Mouse (Mus musculus): Measurements from ENCODE around the gene Iqschfp. TPM values are rescaled to one million over a fixed set of nuclear protein-coding genes. Genes with fewer than 3 reads are reported as not detected.

The Iqschfp gene
- polyA plus RNA-seq, 1 experiment: not detected

DNA sequence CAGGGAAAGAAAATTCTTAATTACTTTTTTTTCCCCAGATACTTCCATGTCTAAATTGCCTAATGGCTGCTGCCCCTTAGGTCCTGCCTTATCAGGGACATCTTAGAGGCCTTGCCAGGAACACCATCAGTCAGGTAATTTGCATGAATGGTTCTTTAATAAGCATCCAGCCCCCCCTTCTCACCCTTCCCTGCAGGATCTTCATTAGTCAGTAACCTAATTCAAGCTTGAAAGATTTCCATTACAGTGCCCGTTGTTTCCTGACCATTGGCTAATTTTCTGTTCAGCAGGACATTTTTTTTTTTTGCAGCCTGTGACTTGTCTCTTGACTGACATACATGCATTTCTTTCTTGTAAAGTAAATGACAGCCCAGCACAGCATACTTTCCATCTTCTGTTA, 123.8 kb downstream of the Iqschfp start:
- no peak for DNase-seq
- no peak for TF ChIP-seq POLR2A (IDR thresholded peaks at IDR 0.05; ENCODE audit: control insufficient read depth, extremely low read depth, insufficient read depth, low read length, poor library complexity)
- TF ChIP-seq CTCF (IDR thresholded peaks at IDR 0.05; ENCODE audit: borderline replicate concordance, control insufficient read depth, extremely low read depth, insufficient read depth, low read length, poor library complexity): no peak
- 85% methylated on average over 1 of the region's 1 CpGs for WGBS

DNA sequence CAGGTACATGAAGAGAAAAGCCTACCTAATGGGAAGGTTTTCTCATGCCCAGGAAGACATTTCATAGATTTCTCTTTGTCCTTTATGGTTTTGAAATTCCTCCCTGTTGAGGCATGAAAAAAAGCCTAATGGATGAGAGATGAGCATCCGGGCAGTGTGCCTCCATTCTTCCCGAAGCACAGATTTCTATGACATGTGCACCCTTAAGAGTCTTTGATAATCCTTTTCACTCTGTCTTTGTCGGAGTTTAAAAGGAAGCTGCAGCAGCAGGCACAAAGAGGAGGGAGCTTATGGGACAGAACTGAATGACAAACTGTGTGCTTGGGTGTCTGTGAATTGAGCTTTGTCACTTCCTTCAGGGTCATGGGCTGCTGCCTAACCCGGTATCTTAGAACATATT, 127.4 kb downstream of the Iqschfp start:
- no peak for DNase-seq
- Histone ChIP-seq H3K27ac (ENCODE audit: control insufficient read depth, insufficient read depth, low read length) (no peak overlapping the region), H3K4me1 (replicated peaks; ENCODE audit: control insufficient read depth, insufficient read depth, low read length) (no peaks in the 10 kb centered on the region), H3K4me3 (ENCODE audit: control insufficient read depth, insufficient read depth, low read length) (no peak overlapping the region), H3K27me3 (ENCODE audit: control insufficient read depth, insufficient read depth, low read length) (no peaks in the 10 kb centered on the region), H3K36me3 (ENCODE audit: control insufficient read depth, insufficient read depth, low read length) (no peaks in the 10 kb centered on the region)
- no peak for TF ChIP-seq POLR2A (IDR thresholded peaks at IDR 0.05; ENCODE audit: control insufficient read depth, extremely low read depth, insufficient read depth, low read length, poor library complexity)
- no peak for TF ChIP-seq CTCF (IDR thresholded peaks at IDR 0.05; ENCODE audit: borderline replicate concordance, control insufficient read depth, extremely low read depth, insufficient read depth, low read length, poor library complexity)
- WGBS: 74% methylated on average over 4 of the region's 4 CpGs

More for the DNA sequence above, 123.8 kb downstream of the Iqschfp start:
- H3K36me3 ChIP-seq (ENCODE audit: control insufficient read depth, insufficient read depth, low read length): no peaks in the 10 kb centered on the region
- no peaks in the 10 kb centered on the region for H3K4me1 ChIP-seq (replicated peaks; ENCODE audit: control insufficient read depth, insufficient read depth, low read length)
- no peak overlapping the region for H3K4me3 ChIP-seq (ENCODE audit: control insufficient read depth, insufficient read depth, low read length)
- no peak overlapping the region for H3K27ac ChIP-seq (ENCODE audit: control insufficient read depth, insufficient read depth, low read length)
- no peaks in the 10 kb centered on the region for H3K27me3 ChIP-seq (ENCODE audit: control insufficient read depth, insufficient read depth, low read length)

DNA sequence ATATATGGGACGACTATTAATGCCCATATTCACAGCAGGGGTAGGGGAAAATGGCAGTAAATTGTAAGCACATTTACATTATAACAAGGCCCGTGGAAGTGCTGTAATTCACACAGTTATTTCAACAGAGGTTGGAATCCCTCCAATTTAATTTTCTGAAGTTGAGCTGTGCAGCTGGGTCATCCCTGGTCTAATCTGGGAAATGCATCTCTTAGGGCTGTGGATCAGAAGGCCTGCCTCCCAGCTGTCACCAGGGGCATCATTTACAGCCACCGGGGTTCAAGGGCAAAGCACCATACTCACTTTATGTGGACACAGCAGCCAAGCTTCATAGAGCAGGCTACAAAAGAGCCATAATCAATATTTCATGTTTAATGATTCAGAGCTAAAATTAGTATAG, 144.1 kb downstream of the Iqschfp start:
- no peaks in the 10 kb centered on the region for H3K36me3 ChIP-seq (ENCODE audit: control insufficient read depth, insufficient read depth, low read length)
- no peak overlapping the region for H3K27ac ChIP-seq (ENCODE audit: control insufficient read depth, insufficient read depth, low read length)
- H3K4me3 ChIP-seq (ENCODE audit: control insufficient read depth, insufficient read depth, low read length): no peak overlapping the region
- WGBS: 81% methylated on average over 3 of the region's 3 CpGs
- H3K4me1 ChIP-seq (replicated peaks; ENCODE audit: control insufficient read depth, insufficient read depth, low read length): no peaks in the 10 kb centered on the region
- no peak for DNase-seq
- no peak for TF ChIP-seq CTCF (IDR thresholded peaks at IDR 0.05; ENCODE audit: borderline replicate concordance, control insufficient read depth, extremely low read depth, insufficient read depth, low read length, poor library complexity)
- H3K27me3 ChIP-seq (ENCODE audit: control insufficient read depth, insufficient read depth, low read length): no peaks in the 10 kb centered on the region

DNA sequence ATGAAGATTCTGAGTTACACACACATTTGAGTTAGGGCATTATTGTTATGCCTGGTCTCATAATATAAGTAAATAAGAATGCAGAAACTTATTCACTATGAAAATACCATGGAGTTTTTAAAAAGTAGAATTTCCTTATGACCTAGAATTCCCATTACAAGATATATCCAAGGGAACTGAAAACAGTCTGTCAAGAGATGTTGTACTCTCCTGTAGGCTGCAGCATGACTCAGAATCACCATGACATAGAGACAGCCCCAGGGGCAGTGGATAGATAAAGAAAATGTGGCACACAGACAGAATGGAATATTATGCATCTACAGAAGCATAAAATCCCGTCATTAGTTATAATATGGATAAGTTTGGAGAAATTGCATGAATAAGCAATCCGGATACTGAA, 150.9 kb downstream of the Iqschfp start:
- 95% methylated on average over 2 of the region's 2 CpGs for WGBS
- Histone ChIP-seq H3K36me3 (ENCODE audit: control insufficient read depth, insufficient read depth, low read length) (no peaks in the 10 kb centered on the region), H3K4me1 (replicated peaks; ENCODE audit: control insufficient read depth, insufficient read depth, low read length) (no peaks in the 10 kb centered on the region), H3K4me3 (ENCODE audit: control insufficient read depth, insufficient read depth, low read length) (no peak overlapping the region), H3K27me3 (ENCODE audit: control insufficient read depth, insufficient read depth, low read length) (no peaks in the 10 kb centered on the region), H3K27ac (ENCODE audit: control insufficient read depth, insufficient read depth, low read length) (no peak overlapping the region)
- no peak for DNase-seq
- TF ChIP-seq POLR2A (IDR thresholded peaks at IDR 0.05; ENCODE audit: control insufficient read depth, extremely low read depth, insufficient read depth, low read length, poor library complexity) (no peak), CTCF (IDR thresholded peaks at IDR 0.05; ENCODE audit: borderline replicate concordance, control insufficient read depth, extremely low read depth, insufficient read depth, low read length, poor library complexity) (no peak)

DNA sequence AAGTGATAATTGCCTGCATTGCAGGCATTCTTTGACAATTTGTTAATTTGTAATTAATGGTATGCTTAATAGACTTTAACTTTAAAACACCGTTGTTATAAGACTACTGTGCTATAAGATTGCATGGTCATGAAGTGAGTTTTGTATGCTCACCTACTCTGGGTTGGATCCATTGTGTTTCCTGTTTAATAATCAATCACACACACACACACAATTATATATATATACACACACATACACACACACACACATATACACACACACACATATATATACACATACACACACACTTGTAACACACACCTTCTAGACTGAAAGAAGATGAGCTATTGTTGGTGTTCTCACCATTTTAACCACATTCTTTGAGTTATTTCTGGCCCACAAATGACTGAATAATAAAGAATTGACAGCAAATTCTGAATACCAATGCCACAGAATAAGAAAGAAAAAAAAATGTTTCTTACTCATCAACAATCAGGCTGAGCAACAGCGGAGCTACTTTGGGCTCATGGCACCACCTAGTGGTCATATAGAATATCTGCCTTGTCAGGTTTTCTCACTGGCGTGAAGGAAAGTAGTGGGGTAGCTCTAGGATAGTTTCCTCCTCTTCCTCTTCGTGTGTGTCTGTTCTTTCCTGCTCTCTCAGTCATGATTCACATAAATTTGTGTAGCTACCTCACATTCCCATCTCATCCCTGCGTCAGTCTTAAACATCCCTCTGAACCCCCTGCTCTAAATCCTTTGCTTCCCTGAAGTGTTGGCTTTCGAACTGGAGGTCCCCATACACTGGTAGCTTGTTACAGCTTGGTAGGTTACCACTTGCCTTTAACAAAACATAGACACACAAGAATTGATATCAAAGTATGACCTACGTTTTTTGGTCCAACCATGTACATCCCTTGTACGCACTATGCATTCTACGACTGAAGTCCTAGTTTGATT, 153.7 kb downstream of the Iqschfp start:
- Histone ChIP-seq H3K4me3 (ENCODE audit: control insufficient read depth, insufficient read depth, low read length) (no peak overlapping the region), H3K27ac (ENCODE audit: control insufficient read depth, insufficient read depth, low read length) (no peak overlapping the region), H3K27me3 (ENCODE audit: control insufficient read depth, insufficient read depth, low read length) (no peaks in the 10 kb centered on the region), H3K36me3 (ENCODE audit: control insufficient read depth, insufficient read depth, low read length) (no peaks in the 10 kb centered on the region), H3K4me1 (replicated peaks; ENCODE audit: control insufficient read depth, insufficient read depth, low read length) (no peaks in the 10 kb centered on the region)
- TF ChIP-seq POLR2A (IDR thresholded peaks at IDR 0.05; ENCODE audit: control insufficient read depth, extremely low read depth, insufficient read depth, low read length, poor library complexity) (no peak), CTCF (IDR thresholded peaks at IDR 0.05; ENCODE audit: borderline replicate concordance, control insufficient read depth, extremely low read depth, insufficient read depth, low read length, poor library complexity) (no peak)
- no peak for DNase-seq
- 54% methylated on average over 9 of the region's 9 CpGs for WGBS

DNA sequence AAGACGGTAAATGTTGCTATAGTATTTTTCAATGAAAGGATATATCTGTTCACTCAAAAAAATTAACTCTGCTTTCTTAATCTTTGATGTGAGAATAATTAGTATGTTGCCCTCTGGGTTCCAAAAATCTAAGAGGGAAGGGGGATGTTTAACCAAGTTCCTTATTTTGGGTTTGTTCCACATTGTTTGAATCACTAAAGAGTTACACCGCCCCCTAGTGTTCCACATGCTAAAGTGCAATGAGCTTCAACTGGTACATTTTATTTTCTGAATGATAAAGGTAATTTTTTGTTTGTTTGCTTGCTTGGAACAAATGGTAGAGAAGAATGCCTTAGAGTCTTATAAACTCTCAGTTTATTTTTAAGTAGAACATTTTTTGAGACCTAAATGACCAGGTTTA, 161.5 kb downstream of the Iqschfp start:
- Histone ChIP-seq H3K27ac (ENCODE audit: control insufficient read depth, insufficient read depth, low read length) (no peak overlapping the region), H3K4me3 (ENCODE audit: control insufficient read depth, insufficient read depth, low read length) (no peak overlapping the region), H3K4me1 (replicated peaks; ENCODE audit: control insufficient read depth, insufficient read depth, low read length) (no peaks in the 10 kb centered on the region), H3K36me3 (ENCODE audit: control insufficient read depth, insufficient read depth, low read length) (no peaks in the 10 kb centered on the region), H3K27me3 (ENCODE audit: control insufficient read depth, insufficient read depth, low read length) (no peaks in the 10 kb centered on the region)
- no peak for TF ChIP-seq POLR2A (IDR thresholded peaks at IDR 0.05; ENCODE audit: control insufficient read depth, extremely low read depth, insufficient read depth, low read length, poor library complexity)
- TF ChIP-seq CTCF (IDR thresholded peaks at IDR 0.05; ENCODE audit: borderline replicate concordance, control insufficient read depth, extremely low read depth, insufficient read depth, low read length, poor library complexity): no peak
- no peak for DNase-seq
- WGBS: 49% methylated on average over 2 of the region's 2 CpGs

Measured in thymus, adult 2 months (tissue).